Mouse (Mus musculus): ENCODE data around the gene Speer1.
"Not testable (repeated sequence)": the region's sequence is repeated elsewhere in the genome, so short reads cannot be mapped to it uniquely, and the experiment has no call there.

Speer1 gene

DNA sequence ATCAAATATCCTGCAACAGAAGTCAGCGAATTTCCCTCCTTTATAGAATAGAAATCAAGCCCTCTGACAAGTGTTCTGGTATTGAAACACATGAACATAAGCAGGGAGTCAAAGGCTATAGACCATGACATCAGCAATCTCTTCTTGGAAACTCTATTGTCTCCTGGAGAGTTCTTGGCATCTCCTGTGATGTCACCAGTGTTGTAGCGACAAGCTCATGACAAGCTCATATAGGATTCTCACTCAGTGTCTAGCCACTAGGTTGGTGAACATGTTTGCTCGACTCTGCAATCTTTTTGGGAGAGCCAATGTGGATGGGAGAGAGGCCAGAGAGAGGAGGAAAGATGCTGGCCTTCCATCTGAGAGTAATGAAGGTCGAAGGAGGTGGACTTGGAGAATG, at the start of gene Speer1:
Gene Speer1, plus strand, starts transcription at position 301 of the 400 bp plus-strand sequence.
- DNase-seq (ENCODE audit: low spot score in 2 of 2): not testable (repeated sequence)
